ENCODE assay signal across 7 mouse cellular contexts in genomic region chr6:124828868-124829798, GRCm38 (mm10). TPM values are rescaled to one million over a fixed set of nuclear protein-coding genes. Genes with fewer than 3 reads are reported as not detected.
DNase-seq lines count a peak whose midpoint lies in the region; ATAC-seq lines count a peak whose summit lies in the region.

TSS of gene Usp5 (minus strand) at chr6:124829484.
TSS of gene Cdca3 (plus strand) at chr6:124829547.

- H3K9ac ChIP-seq in embryonic facial prominence, embryonic 12.5 days: peak within 1 kb of the TSS; percentile 69
- peak within 1 kb of the TSS; percentile 68 for H3K9ac ChIP-seq in limb, embryonic 11.5 days (ENCODE audit: low read length)
- peak within 1 kb of the TSS; percentile 58 for H3K9ac ChIP-seq in midbrain, embryonic 14.5 days (replicated peaks; ENCODE audit: low read length)

- H3K4me3 ChIP-seq in embryonic facial prominence, embryonic 12.5 days: peak within 1 kb of the TSS; percentile 62
- H3K4me3 ChIP-seq in limb, embryonic 11.5 days (ENCODE audit: low read depth, low read length): peak within 1 kb of the TSS; percentile 71
- peak within 1 kb of the TSS; percentile 58 for H3K4me3 ChIP-seq in midbrain, embryonic 14.5 days (replicated peaks; ENCODE audit: low read depth, low read length)

- peaks cover 23% of the 10 kb centered on the region for H3K4me1 ChIP-seq in embryonic facial prominence, embryonic 12.5 days
- H3K4me1 ChIP-seq in limb, embryonic 11.5 days (ENCODE audit: control insufficient read depth, insufficient read depth, low read length): peaks cover 6% of the 10 kb centered on the region; the same call in 1 of the 2 replicates
- peaks cover 15% of the 10 kb centered on the region for H3K4me1 ChIP-seq in midbrain, embryonic 14.5 days (ENCODE audit: control insufficient read depth, insufficient read depth, low read length)

- peak; percentile 96 for DNase-seq in adrenal gland, postnatal 25 days
- DNase-seq in heart, adult 11 months: peak; percentile 100
- peak; percentile 98 for DNase-seq in kidney, adult 18-20 months
- peak; percentile 99 for DNase-seq in limb, embryonic 11.5 days (ENCODE audit: low spot score)
- DNase-seq in midbrain, embryonic 14.5 days: peak; percentile 100
- DNase-seq in spleen, adult 18-20 months: peak; percentile 90 to 97

- H3K27me3 ChIP-seq in embryonic facial prominence, embryonic 12.5 days: no peaks in the 10 kb centered on the region
- no peaks in the 10 kb centered on the region for H3K27me3 ChIP-seq in limb, embryonic 11.5 days (ENCODE audit: control insufficient read depth, insufficient read depth, low read length)
- no peaks in the 10 kb centered on the region for H3K27me3 ChIP-seq in midbrain, embryonic 14.5 days (ENCODE audit: control insufficient read depth, insufficient read depth, low read length)

- peak; percentile 96 for ATAC-seq in embryonic facial prominence, embryonic 12.5 days (ENCODE audit: insufficient number of reproducible peaks, insufficient read depth, low FRiP score, low TSS enrichment)
- ATAC-seq in limb, embryonic 11.5 days (ENCODE audit: insufficient number of reproducible peaks, low FRiP score, low TSS enrichment, low read depth): peak; percentile 93
- ATAC-seq in midbrain, embryonic 14.5 days (ENCODE audit: low FRiP score, low TSS enrichment): peak; percentile 93

- H3K9me3 ChIP-seq in embryonic facial prominence, embryonic 12.5 days: no peaks in the 10 kb centered on the region
- H3K9me3 ChIP-seq in limb, embryonic 11.5 days (ENCODE audit: control insufficient read depth, low read length): no peaks in the 10 kb centered on the region
- H3K9me3 ChIP-seq in midbrain, embryonic 14.5 days (ENCODE audit: control insufficient read depth, low read length): no peaks in the 10 kb centered on the region

- peak within 1 kb of the TSS; percentile 79 for H3K27ac ChIP-seq in embryonic facial prominence, embryonic 12.5 days
- peak within 1 kb of the TSS; percentile 61; the same call in 1 of the 2 replicates for H3K27ac ChIP-seq in limb, embryonic 11.5 days (replicated peaks; ENCODE audit: low read depth, low read length)
- peak within 1 kb of the TSS; percentile 87 for H3K27ac ChIP-seq in midbrain, embryonic 14.5 days (replicated peaks; ENCODE audit: low read depth, low read length)

- under 1% methylated on average over 55 of the region's 55 CpGs for WGBS in embryonic facial prominence, embryonic 12.5 days
- under 1% methylated on average over 55 of the region's 55 CpGs for WGBS in limb, embryonic 11.5 days
- under 1% methylated on average over 55 of the region's 55 CpGs for WGBS in midbrain, embryonic 14.5 days

- peaks cover 49% of the 10 kb centered on the region for H3K36me3 ChIP-seq in embryonic facial prominence, embryonic 12.5 days
- H3K36me3 ChIP-seq in limb, embryonic 11.5 days (ENCODE audit: control insufficient read depth, insufficient read depth, low read length): peaks cover 24% of the 10 kb centered on the region; the same call in 1 of the 2 replicates
- peaks cover 25% of the 10 kb centered on the region for H3K36me3 ChIP-seq in midbrain, embryonic 14.5 days (ENCODE audit: control insufficient read depth, insufficient read depth, low read length)

- H3K4me2 ChIP-seq in embryonic facial prominence, embryonic 12.5 days (replicated peaks): peak within 1 kb of the TSS; percentile 88
- H3K4me2 ChIP-seq in limb, embryonic 11.5 days (ENCODE audit: low read depth, severe bottlenecking): peak within 1 kb of the TSS; percentile 80
- H3K4me2 ChIP-seq in midbrain, embryonic 14.5 days (ENCODE audit: low read length): peak within 1 kb of the TSS; percentile 81

RNA-seq across cellular contexts. Expression of gene Usp5, which starts in this region (rescaled TPM):
- 118 and 136 TPM in 2 replicates for total RNA-seq in adrenal gland, postnatal 25 days (2021)
- 191 and 197 TPM in 2 replicates for polyA plus RNA-seq in embryonic facial prominence, embryonic 12.5 days (2016; fragmentation: Nextera tagmentation; extraction: Ambion mirVana)
- 152 and 153 TPM in 2 replicates for polyA plus RNA-seq in limb, embryonic 11.5 days (2014; fragmentation: Nextera tagmentation; extraction: Ambion mirVana)
- 184 and 191 TPM in 2 replicates for polyA plus RNA-seq in midbrain, embryonic 14.5 days (2014; fragmentation: Nextera tagmentation; extraction: Ambion mirVana)

RNA-seq across cellular contexts. Expression of gene Cdca3, which starts in this region (rescaled TPM):
- 10.5 and 11.7 TPM in 2 replicates for total RNA-seq in adrenal gland, postnatal 25 days (2021)
- polyA plus RNA-seq in embryonic facial prominence, embryonic 12.5 days (2016; fragmentation: Nextera tagmentation; extraction: Ambion mirVana): 157 and 166 TPM in 2 replicates
- 243 and 249 TPM in 2 replicates for polyA plus RNA-seq in limb, embryonic 11.5 days (2014; fragmentation: Nextera tagmentation; extraction: Ambion mirVana)
- 25.0 and 43.7 TPM in 2 replicates for polyA plus RNA-seq in midbrain, embryonic 14.5 days (2014; fragmentation: Nextera tagmentation; extraction: Ambion mirVana)

Comparison
In these comparisons a context has a peak if more than half of its experiments do, and no peak if none do; other contexts are left out.
1. Peak in every context shown above with its lines: DNase-seq, ATAC-seq, H3K4me3 ChIP-seq and H3K27ac ChIP-seq.